Mouse (Mus musculus): ENCODE measurements around the gene Ccdc13.

GRCm38 (mm10) chr9:121858153-121858488 is 18.9 kb upstream of the Ccdc13 start, which contains the start of gene Higd1a:
- TF ChIP-seq CTCF (IDR thresholded peaks at IDR 0.05 in 2 of 3, conservative IDR thresholded peaks at IDR 0.05 in 1 of 3; ENCODE audit: control insufficient read depth in 1 of 3, insufficient read depth in 1 of 3, low read depth in 2 of 3, low read length in 3 of 3, poor library complexity in 1 of 3, severe bottlenecking in 1 of 3): no peak
- no peak for TF ChIP-seq MXI1 (IDR thresholded peaks at IDR 0.05; ENCODE audit: low read depth, low read length)
- no peak for TF ChIP-seq POLR2AphosphoS2 (IDR thresholded peaks at IDR 0.05; ENCODE audit: low read length)
